In genomic region chr10:70442156-70442555, GRCm38 (mm10) we compare ENCODE assay signal across 12 mouse cellular contexts. TPM values are rescaled to one million over a fixed set of nuclear protein-coding genes. Genes with fewer than 3 reads are reported as not detected.
DNase-seq lines count a peak whose midpoint lies in the region; ATAC-seq and TF ChIP-seq lines count a peak whose summit lies in the region.
"Had no signal": no experiment of that assay in that cellular context is flagged by ENCODE, and none has a peak within 500 bp of the region (broad histone marks: within the 10 kb centered on the region; RNA-seq: fewer than 3 reads in every experiment).

No protein-coding gene starts in this region.

- no peak for ATAC-seq in heart, embryonic 13.5 days (ENCODE audit: extremely low read depth, insufficient number of reproducible peaks, low FRiP score, low TSS enrichment)
- ATAC-seq in forebrain, postnatal 0 days = no peak
- no peak for ATAC-seq in midbrain, embryonic 13.5 days
- ATAC-seq in CD4-positive, CD25-positive, alpha-beta regulatory T cell, adult 4 months = no peak

- intact Hi-C loops in heart, postnatal 14 days (cut with DNase I) = loop anchor here (5.0 to 10.0 kb wide), 2 partner anchors 75 to 103 kb away; no protein-coding TSS in a partner anchor

- no peaks in the 10 kb centered on the region for H3K36me3 ChIP-seq in heart, embryonic 13.5 days
- peaks cover 9% of the 10 kb centered on the region; the same call in 1 of the 2 replicates for H3K36me3 ChIP-seq in E14TG2a.4 (ENCODE audit: insufficient read depth, low read length)
- peaks cover 5% of the 10 kb centered on the region for H3K36me3 ChIP-seq in forebrain, postnatal 0 days (ENCODE audit: insufficient read depth)
- 0 out of 2 replicates have a peak, but pooled peaks cover 2% of the 10 kb centered on the region for H3K36me3 ChIP-seq in midbrain, embryonic 13.5 days

- no peaks in the 10 kb centered on the region for H3K27me3 ChIP-seq in heart, embryonic 13.5 days (replicated peaks)
- H3K27me3 ChIP-seq in E14TG2a.4 (ENCODE audit: insufficient read depth, low read length) = peaks cover 30% of the 10 kb centered on the region
- no peaks in the 10 kb centered on the region for H3K27me3 ChIP-seq in forebrain, postnatal 0 days (ENCODE audit: insufficient read depth, low read length)
- no peaks in the 10 kb centered on the region for H3K27me3 ChIP-seq in midbrain, embryonic 13.5 days
- H3K27me3 ChIP-seq: CH12.LX had no signal

- no peak for DNase-seq in heart, postnatal 14 days
- no peak for DNase-seq in forebrain, postnatal 0 days
- no peak for DNase-seq in right cerebral cortex, postnatal 10 days (ENCODE audit: low spot score in 2 of 2)
- no peak for DNase-seq in gastrocnemius, postnatal 4 days (ENCODE audit: low spot score in 2 of 2)
- DNase-seq: cerebellum, adult 9-10 months; kidney, adult 18-20 months had no signal

- H3K4me1 ChIP-seq in heart, embryonic 13.5 days = peaks cover 12% of the 10 kb centered on the region
- H3K4me1 ChIP-seq in E14TG2a.4 (replicated peaks; ENCODE audit: low read depth, low read length) = peaks cover 59% of the 10 kb centered on the region
- H3K4me1 ChIP-seq in forebrain, postnatal 0 days (ENCODE audit: insufficient read depth) = peaks cover 30% of the 10 kb centered on the region
- peaks cover 42% of the 10 kb centered on the region for H3K4me1 ChIP-seq in midbrain, embryonic 13.5 days (replicated peaks)

- H3K4me2 ChIP-seq in heart, embryonic 13.5 days = peak overlapping the region; percentile 89
- peak overlapping the region; percentile 68 for H3K4me2 ChIP-seq in forebrain, postnatal 0 days (ENCODE audit: low read depth)
- H3K4me2 ChIP-seq in midbrain, embryonic 13.5 days (replicated peaks) = peak overlapping the region; percentile 73

- H3K9ac ChIP-seq in heart, embryonic 13.5 days = peak overlapping the region; percentile 86; the same call in 1 of the 2 replicates
- H3K9ac ChIP-seq in forebrain, postnatal 0 days = peak overlapping the region; percentile 90; the same call in 1 of the 2 replicates
- H3K9ac ChIP-seq in midbrain, embryonic 13.5 days (replicated peaks) = peak overlapping the region; percentile 86

- no peak for TF ChIP-seq CTCF in E14TG2a.4 (conservative IDR thresholded peaks at IDR 0.05; ENCODE audit: low read length)
- no peak for TF ChIP-seq CTCF in forebrain, postnatal 0 days (IDR thresholded peaks at IDR 0.05; ENCODE audit: low read depth)

- no peaks in the 10 kb centered on the region for H3K9me3 ChIP-seq in heart, embryonic 13.5 days
- peaks cover 3% of the 10 kb centered on the region for H3K9me3 ChIP-seq in E14TG2a.4 (ENCODE audit: low read length)
- H3K9me3 ChIP-seq in forebrain, postnatal 0 days (ENCODE audit: low read length) = no peaks in the 10 kb centered on the region
- no peaks in the 10 kb centered on the region for H3K9me3 ChIP-seq in midbrain, embryonic 13.5 days

- H3K4me3 ChIP-seq in heart, embryonic 13.5 days = peak overlapping the region; percentile 82
- H3K4me3 ChIP-seq in E14TG2a.4 (replicated peaks; ENCODE audit: low read length) = 0 out of 2 replicates have a peak overlapping the region, but pooled peaks have one; percentile 23
- H3K4me3 ChIP-seq in forebrain, postnatal 0 days (ENCODE audit: low read depth, low read length) = peak overlapping the region; percentile 72
- peak overlapping the region; percentile 67 for H3K4me3 ChIP-seq in midbrain, embryonic 13.5 days (replicated peaks)
- H3K4me3 ChIP-seq: megakaryocyte, embryonic 14.5 days had no signal

- H3K27ac ChIP-seq in heart, embryonic 13.5 days (replicated peaks) = no peak overlapping the region
- no peak overlapping the region for H3K27ac ChIP-seq in forebrain, postnatal 0 days (ENCODE audit: low read depth, low read length)
- no peak overlapping the region for H3K27ac ChIP-seq in midbrain, embryonic 13.5 days

- 81% methylated on average over 2 of the region's 2 CpGs for WGBS in heart, embryonic 13.5 days
- 91% methylated on average over 2 of the region's 2 CpGs for WGBS in forebrain, postnatal 0 days
- WGBS in midbrain, embryonic 13.5 days = 82% methylated on average over 2 of the region's 2 CpGs

RNA-seq across cellular contexts. Expression of gene Fam13c, which starts 1.9 kb away (rescaled TPM):
- 9.5 and 10.0 TPM in 2 replicates for polyA plus RNA-seq in heart, embryonic 13.5 days (2015; fragmentation: Nextera tagmentation; extraction: Ambion mirVana)
- total RNA-seq in heart, postnatal 14 days (2021) = 1 to 10 TPM; 6.0 to 7.7 TPM
- 7.4 and 9.6 TPM in 2 replicates for total RNA-seq in forebrain, postnatal 0 days (2014; rRNA removed)
- 16.8 and 23.8 TPM in 2 replicates for polyA plus RNA-seq in forebrain, postnatal 0 days (2015; fragmentation: Nextera tagmentation; extraction: Ambion mirVana)
- polyA plus RNA-seq in midbrain, embryonic 13.5 days (2015; fragmentation: Nextera tagmentation; extraction: Ambion mirVana) = 31.1 and 31.5 TPM in 2 replicates
- not detected for polyA plus RNA-seq in CD4-positive, CD25-positive, alpha-beta regulatory T cell, adult 4 months (2017; shearing (Covaris generic))
- total RNA-seq in gastrocnemius, postnatal 4 days (2021) = 1 to 10 TPM; 7.9 to 8.3 TPM
- total RNA-seq: CH12.LX had no signal

Comparison
In these comparisons a context has a peak if more than half of its experiments do, and no peak if none do; other contexts are left out.
1. H3K4me3 ChIP-seq: peak in every context shown above with its lines; median percentile 82 in heart, embryonic 13.5 days; 72 in forebrain, postnatal 0 days; 67 in midbrain, embryonic 13.5 days; 23 in E14TG2a.4.
2. RNA of gene Fam13c, which starts 1.9 kb away (polyA plus RNA-seq): 31.1 to 31.5 TPM in midbrain, embryonic 13.5 days, 16.8 to 23.8 TPM in forebrain, postnatal 0 days and 9.5 to 10.0 TPM in heart, embryonic 13.5 days; not detected in CD4-positive, CD25-positive, alpha-beta regulatory T cell, adult 4 months; every median in the first group is over 10 times any median in the second.
3. Peak in every context shown above with its lines, with median percentiles within 50 percentile points of each other: H3K4me2 ChIP-seq and H3K9ac ChIP-seq.